Comparison of ENCODE assay signal across 20 mouse cellular contexts in genomic region chr17:35759740-35760139, GRCm38 (mm10).
"Had no signal": no experiment of that assay in that cellular context is flagged by ENCODE, and none has a peak within 500 bp of the region (broad histone marks: within the 10 kb centered on the region; RNA-seq: fewer than 3 reads in every experiment).

No protein-coding gene starts in this region.

- H3K36me3 ChIP-seq: limb, embryonic 12.5 days; limb, embryonic 15.5 days; midbrain, embryonic 12.5 days; neural tube, embryonic 13.5 days; stomach, embryonic 15.5 days had no signal

- H3K4me1 ChIP-seq: limb, embryonic 12.5 days; limb, embryonic 15.5 days; midbrain, embryonic 12.5 days; neural tube, embryonic 13.5 days; stomach, embryonic 15.5 days had no signal

- H3K27ac ChIP-seq: kidney, postnatal 0 days; limb, embryonic 12.5 days; limb, embryonic 15.5 days; midbrain, embryonic 12.5 days; neural tube, embryonic 13.5 days; stomach, embryonic 15.5 days had no signal

- H3K9me3 ChIP-seq: limb, embryonic 12.5 days; limb, embryonic 15.5 days; midbrain, embryonic 12.5 days; neural tube, embryonic 13.5 days; stomach, embryonic 15.5 days had no signal

- H3K4me3 ChIP-seq: limb, embryonic 12.5 days; limb, embryonic 15.5 days; midbrain, embryonic 12.5 days; myocyte; neural tube, embryonic 13.5 days; stomach, embryonic 15.5 days had no signal

- H3K9ac ChIP-seq: limb, embryonic 12.5 days; limb, embryonic 15.5 days; midbrain, embryonic 12.5 days; neural tube, embryonic 13.5 days; stomach, embryonic 15.5 days had no signal

- H3K27me3 ChIP-seq: limb, embryonic 12.5 days; limb, embryonic 15.5 days; midbrain, embryonic 12.5 days; neural tube, embryonic 13.5 days; stomach, embryonic 15.5 days had no signal

- ATAC-seq: inflammation-experienced regulatory T-cells, adult 6 months; intestine, embryonic 16.5 days; midbrain, embryonic 16.5 days had no signal

- H3K4me2 ChIP-seq: limb, embryonic 12.5 days; limb, embryonic 15.5 days; midbrain, embryonic 12.5 days; neural tube, embryonic 13.5 days; stomach, embryonic 15.5 days had no signal

- DNase-seq: kidney, adult 9 months; kidney, postnatal 4 days; left cerebral cortex, postnatal 4 days; lung, adult 2 months; lung, postnatal 14 days; lung, postnatal 4 days; retina, postnatal 1 day; right cerebral cortex, postnatal 25 days; spleen, adult 18-20 months; thymus, postnatal 25 days had no signal
